Mouse (Mus musculus): Measurements from ENCODE around the gene Ttc13. TPM values are rescaled to one million over a fixed set of nuclear protein-coding genes. Genes with fewer than 3 reads are reported as not detected.

Gene Ttc13
- polyA plus RNA-seq, 1 experiment, result 23.0 TPM

- H3K36me3 ChIP-seq (ENCODE audit: control insufficient read depth, insufficient read depth), result peaks cover 22% of the 10 kb centered on the region
Measured at GRCm38 (mm10) chr8:124703526-124703925, 18.3 kb downstream of the Ttc13 start.

GRCm38 (mm10) chr8:124702183-124702582 lies 19.6 kb downstream of the Ttc13 start:
- no peaks in the 10 kb centered on the region for H3K79me2 ChIP-seq (ENCODE audit: control insufficient read depth, insufficient read depth)
- H3K27me3 ChIP-seq (ENCODE audit: control insufficient read depth, insufficient read depth, insufficient read length), result no peaks in the 10 kb centered on the region
- no peaks in the 10 kb centered on the region for H3K79me3 ChIP-seq (ENCODE audit: low read depth)
- no peak overlapping the region for H3ac ChIP-seq (ENCODE audit: control insufficient read depth, insufficient read length, low read depth)
- H3K36me3 ChIP-seq (ENCODE audit: control insufficient read depth, insufficient read depth), result peaks cover 25% of the 10 kb centered on the region
- no peak overlapping the region for H3K4me3 ChIP-seq (ENCODE audit: insufficient read depth, poor library complexity, severe bottlenecking)
- no peak for TF ChIP-seq USF1 (IDR thresholded peaks at IDR 0.05; ENCODE audit: low read depth)
- no peak for TF ChIP-seq MYOG (IDR thresholded peaks at IDR 0.05; ENCODE audit: control insufficient read depth, extremely low read depth, insufficient read length)
- TF ChIP-seq CEBPB (IDR thresholded peaks at IDR 0.05; ENCODE audit: low read depth), result no peak

More at GRCm38 (mm10) chr8:124703526-124703925, 18.3 kb downstream of the Ttc13 start:
- Histone ChIP-seq H3K4me3 (ENCODE audit: insufficient read depth, poor library complexity, severe bottlenecking) (no peak overlapping the region), H3K79me3 (ENCODE audit: low read depth) (no peaks in the 10 kb centered on the region), H3ac (ENCODE audit: control insufficient read depth, insufficient read length, low read depth) (no peak overlapping the region), H3K27me3 (ENCODE audit: control insufficient read depth, insufficient read depth, insufficient read length) (no peaks in the 10 kb centered on the region), H3K79me2 (ENCODE audit: control insufficient read depth, insufficient read depth) (no peaks in the 10 kb centered on the region)
- no peak for TF ChIP-seq USF1 (IDR thresholded peaks at IDR 0.05; ENCODE audit: low read depth)
- no peak for TF ChIP-seq MYOG (IDR thresholded peaks at IDR 0.05; ENCODE audit: control insufficient read depth, extremely low read depth, insufficient read length)
- no peak for TF ChIP-seq CTCF (IDR thresholded peaks at IDR 0.05; ENCODE audit: control insufficient read depth, insufficient read depth, insufficient read length)
- no peak for TF ChIP-seq MAX (IDR thresholded peaks at IDR 0.05)
- TF ChIP-seq CEBPB (IDR thresholded peaks at IDR 0.05; ENCODE audit: low read depth), result no peak
- TF ChIP-seq FOSL1 (IDR thresholded peaks at IDR 0.05; ENCODE audit: insufficient read depth, low read length, poor library complexity, severe bottlenecking), result no peak
- TF ChIP-seq MYOD1 (IDR thresholded peaks at IDR 0.05; ENCODE audit: control insufficient read depth, insufficient read length, low read depth), result no peak

- Histone ChIP-seq H3ac (ENCODE audit: control insufficient read depth, insufficient read length, low read depth) (no peak overlapping the region), H3K79me3 (ENCODE audit: low read depth) (no peaks in the 10 kb centered on the region), H3K27me3 (ENCODE audit: control insufficient read depth, insufficient read depth, insufficient read length) (no peaks in the 10 kb centered on the region), H3K4me3 (ENCODE audit: insufficient read depth, poor library complexity, severe bottlenecking) (no peak overlapping the region), H3K36me3 (ENCODE audit: control insufficient read depth, insufficient read depth) (peaks cover 17% of the 10 kb centered on the region), H3K79me2 (ENCODE audit: control insufficient read depth, insufficient read depth) (no peaks in the 10 kb centered on the region)
- TF ChIP-seq USF1 (IDR thresholded peaks at IDR 0.05; ENCODE audit: low read depth) (no peak), CEBPB (IDR thresholded peaks at IDR 0.05; ENCODE audit: low read depth) (no peak), MYOG (IDR thresholded peaks at IDR 0.05; ENCODE audit: control insufficient read depth, extremely low read depth, insufficient read length) (no peak), MAX (IDR thresholded peaks at IDR 0.05) (no peak)
Measured at GRCm38 (mm10) chr8:124701023-124701422, 20.8 kb downstream of the Ttc13 start.

- no peaks in the 10 kb centered on the region for H3K79me3 ChIP-seq (ENCODE audit: low read depth)
- H3K79me2 ChIP-seq (ENCODE audit: control insufficient read depth, insufficient read depth), result no peaks in the 10 kb centered on the region
- no peaks in the 10 kb centered on the region for H3K27me3 ChIP-seq (ENCODE audit: control insufficient read depth, insufficient read depth, insufficient read length)
- H3K36me3 ChIP-seq (ENCODE audit: control insufficient read depth, insufficient read depth), result peaks cover 15% of the 10 kb centered on the region
- no peak overlapping the region for H3K4me3 ChIP-seq (ENCODE audit: insufficient read depth, poor library complexity, severe bottlenecking)
- TF ChIP-seq CEBPB (IDR thresholded peaks at IDR 0.05; ENCODE audit: low read depth), result no peak
- no peak for TF ChIP-seq MYOD1 (IDR thresholded peaks at IDR 0.05; ENCODE audit: control insufficient read depth, insufficient read length, low read depth)
- TF ChIP-seq MYOG (IDR thresholded peaks at IDR 0.05; ENCODE audit: control insufficient read depth, extremely low read depth, insufficient read length), result no peak
- TF ChIP-seq FOSL1 (IDR thresholded peaks at IDR 0.05; ENCODE audit: insufficient read depth, low read length, poor library complexity, severe bottlenecking), result no peak
- no peak for TF ChIP-seq CTCF (IDR thresholded peaks at IDR 0.05; ENCODE audit: control insufficient read depth, insufficient read depth, insufficient read length)
- no peak for TF ChIP-seq USF1 (IDR thresholded peaks at IDR 0.05; ENCODE audit: low read depth)
- TF ChIP-seq MAX (IDR thresholded peaks at IDR 0.05), result no peak
- H3ac ChIP-seq (ENCODE audit: control insufficient read depth, insufficient read length, low read depth), result no peak overlapping the region
Measured at GRCm38 (mm10) chr8:124700271-124700670, 21.5 kb downstream of the Ttc13 start.

- Histone ChIP-seq H3ac (ENCODE audit: control insufficient read depth, insufficient read length, low read depth) (no peak overlapping the region), H3K36me3 (ENCODE audit: control insufficient read depth, insufficient read depth) (peaks cover 15% of the 10 kb centered on the region), H3K4me3 (ENCODE audit: insufficient read depth, poor library complexity, severe bottlenecking) (no peak overlapping the region), H3K27me3 (ENCODE audit: control insufficient read depth, insufficient read depth, insufficient read length) (no peaks in the 10 kb centered on the region), H3K79me3 (ENCODE audit: low read depth) (no peaks in the 10 kb centered on the region), H3K79me2 (ENCODE audit: control insufficient read depth, insufficient read depth) (no peaks in the 10 kb centered on the region)
- TF ChIP-seq MYOG (IDR thresholded peaks at IDR 0.05; ENCODE audit: control insufficient read depth, extremely low read depth, insufficient read length), result no peak
- no peak for TF ChIP-seq MYOD1 (IDR thresholded peaks at IDR 0.05; ENCODE audit: control insufficient read depth, insufficient read length, low read depth)
- no peak for TF ChIP-seq CEBPB (IDR thresholded peaks at IDR 0.05; ENCODE audit: low read depth)
- TF ChIP-seq MAX (IDR thresholded peaks at IDR 0.05), result no peak
- no peak for TF ChIP-seq USF1 (IDR thresholded peaks at IDR 0.05; ENCODE audit: low read depth)
- TF ChIP-seq CTCF (IDR thresholded peaks at IDR 0.05; ENCODE audit: control insufficient read depth, insufficient read depth, insufficient read length), result no peak
- TF ChIP-seq FOSL1 (IDR thresholded peaks at IDR 0.05; ENCODE audit: insufficient read depth, low read length, poor library complexity, severe bottlenecking), result no peak
Measured at GRCm38 (mm10) chr8:124695424-124696100, 26.2 kb downstream of the Ttc13 start.

GRCm38 (mm10) chr8:124691706-124692105 lies 30.1 kb downstream of the Ttc13 start:
- TF ChIP-seq USF1 (IDR thresholded peaks at IDR 0.05; ENCODE audit: low read depth) (no peak), CEBPB (IDR thresholded peaks at IDR 0.05; ENCODE audit: low read depth) (no peak), MYOG (IDR thresholded peaks at IDR 0.05; ENCODE audit: control insufficient read depth, extremely low read depth, insufficient read length) (no peak), CTCF (IDR thresholded peaks at IDR 0.05; ENCODE audit: control insufficient read depth, insufficient read depth, insufficient read length) (no peak), MYOD1 (IDR thresholded peaks at IDR 0.05; ENCODE audit: control insufficient read depth, insufficient read length, low read depth) (no peak), MAX (IDR thresholded peaks at IDR 0.05) (no peak), FOSL1 (IDR thresholded peaks at IDR 0.05; ENCODE audit: insufficient read depth, low read length, poor library complexity, severe bottlenecking) (no peak)
- no peaks in the 10 kb centered on the region for H3K27me3 ChIP-seq (ENCODE audit: control insufficient read depth, insufficient read depth, insufficient read length)
- no peaks in the 10 kb centered on the region for H3K79me2 ChIP-seq (ENCODE audit: control insufficient read depth, insufficient read depth)
- H3ac ChIP-seq (ENCODE audit: control insufficient read depth, insufficient read length, low read depth), result no peak overlapping the region
- peaks cover 12% of the 10 kb centered on the region for H3K36me3 ChIP-seq (ENCODE audit: control insufficient read depth, insufficient read depth)
- no peaks in the 10 kb centered on the region for H3K79me3 ChIP-seq (ENCODE audit: low read depth)
- H3K4me3 ChIP-seq (ENCODE audit: insufficient read depth, poor library complexity, severe bottlenecking), result no peak overlapping the region
